Mouse (Mus musculus) MEL (cell line): ENCODE measurements around the gene Tmem82. TPM values are rescaled to one million over a fixed set of nuclear protein-coding genes. Genes with fewer than 3 reads are reported as not detected.

Experiments used
- DNase-seq: peaks from one replicate; pipeline ENCODE4 v3.0.0; 2011; ENCODE audit warnings: low read depth, low spot score
- H3K27ac ChIP-seq: 2 replicates; pipeline ENCODE4 v1.5.1; 2012; ENCODE audit warnings: low read depth, mild to moderate bottlenecking, control low read depth, low read length, moderate library complexity; ENCODE audit not compliant: control insufficient read depth
- H3K27me3 ChIP-seq, 2 experiments: fragments of 150-350 bp in 1 of 2; sonication (generic) in 1 of 2; 2 replicates each; pipeline ENCODE4 v1.6.1; 2012; ENCODE audit warnings: low read length in 2 of 2, mild to moderate bottlenecking in 2 of 2, improper control_type of control experiment in 1 of 2, moderate library complexity in 1 of 2; ENCODE audit not compliant: insufficient read depth in 2 of 2, control insufficient read depth in 1 of 2
- H3K36me3 ChIP-seq, 2 experiments: 2 replicates each; pipeline ENCODE4 v1.6.1; 2012 to 2014; ENCODE audit warnings: low read length in 2 of 2, improper control_type of control experiment in 1 of 2, inconsistent platforms in 1 of 2, mild to moderate bottlenecking in 1 of 2; ENCODE audit not compliant: insufficient read depth in 2 of 2, control insufficient read depth in 1 of 2
- H3K4me1 ChIP-seq, 2 experiments: fragments of 150-350 bp in 1 of 2; sonication (generic) in 1 of 2; 2 replicates each; pipeline ENCODE4 v1.6.1; 2012; ENCODE audit warnings: low read length in 2 of 2, improper control_type of control experiment in 1 of 2, mild to moderate bottlenecking in 1 of 2; ENCODE audit not compliant: insufficient read depth in 2 of 2, control insufficient read depth in 1 of 2
- H3K4me3 ChIP-seq, 2 experiments: fragments of 150-350 bp in 1 of 2; sonication (generic) in 1 of 2; 2 replicates each; pipeline ENCODE4 v1.5.1; 2012; ENCODE audit warnings: low read depth in 2 of 2, low read length in 2 of 2, mild to moderate bottlenecking in 2 of 2, moderate library complexity in 2 of 2, control low read depth in 1 of 2, improper control_type of control experiment in 1 of 2; ENCODE audit not compliant: control insufficient read depth in 1 of 2, insufficient read depth in 1 of 2
- H3K79me2 ChIP-seq: 2 replicates; pipeline ENCODE4 v1.6.1; 2012; ENCODE audit warnings: mild to moderate bottlenecking, low read length, moderate library complexity; ENCODE audit not compliant: control insufficient read depth, poor library complexity, insufficient read depth
- H3K9ac ChIP-seq: 2 replicates; pipeline ENCODE4 v1.6.1; 2012; ENCODE audit warnings: low read depth, mild to moderate bottlenecking, control low read depth, low read length, moderate library complexity; ENCODE audit not compliant: control insufficient read depth, poor library complexity, severe bottlenecking
- H3K9me3 ChIP-seq: fragments of 150-350 bp; sonication (generic); replicated peaks from 2 replicates; pipeline ENCODE4 v1.6.1; 2012; ENCODE audit warnings: mild to moderate bottlenecking, low read length, improper control_type of control experiment, moderate library complexity; ENCODE audit not compliant: insufficient read depth
- BHLHE40 ChIP-seq: IDR thresholded peaks from 2 replicates; pipeline ENCODE4 v1.6.1; 2012; ENCODE audit warnings: low read depth, mild to moderate bottlenecking, inconsistent platforms, low read length, improper control_type of control experiment, borderline replicate concordance
- CHD1 ChIP-seq: IDR thresholded peaks from 2 replicates; pipeline ENCODE4 v1.6.1; 2012; ENCODE audit warnings: low read depth, mild to moderate bottlenecking, inconsistent platforms, low read length, improper control_type of control experiment
- CHD2 ChIP-seq: IDR thresholded peaks from 2 replicates; pipeline ENCODE4 v1.6.1; 2011; ENCODE audit warnings: low read length, improper control_type of control experiment
- CTCF ChIP-seq, 3 experiments: IDR thresholded peaks in 2 of 3; conservative IDR thresholded peaks in 1 of 3; 2 replicates each; pipeline ENCODE4 v1.5.1; 2011 to 2012; ENCODE audit warnings: low read length in 3 of 3, low read depth in 2 of 3, mild to moderate bottlenecking in 2 of 3, improper control_type of control experiment in 1 of 3, inconsistent platforms in 1 of 3, mixed read lengths in 1 of 3, moderate library complexity in 1 of 3; ENCODE audit not compliant: control insufficient read depth in 1 of 3, insufficient read depth in 1 of 3, poor library complexity in 1 of 3, severe bottlenecking in 1 of 3
- E2F4 ChIP-seq: IDR thresholded peaks from 2 replicates; pipeline ENCODE4 v1.6.1; 2011; ENCODE audit warnings: low read depth, low read length, improper control_type of control experiment, borderline replicate concordance
- ELF1 ChIP-seq: IDR thresholded peaks from 2 replicates; pipeline ENCODE4 v1.6.1; 2014; ENCODE audit warnings: low read depth, mild to moderate bottlenecking, inconsistent platforms, low read length, improper control_type of control experiment, moderate library complexity
- EP300 ChIP-seq, 2 experiments: IDR thresholded peaks; 2 replicates each; pipeline ENCODE4 v1.6.1; 2011; ENCODE audit warnings: improper control_type of control experiment in 2 of 2, low read length in 2 of 2, low read depth in 1 of 2, mild to moderate bottlenecking in 1 of 2
- ETS1 ChIP-seq: IDR thresholded peaks from 2 replicates; pipeline ENCODE4 v1.6.1; 2012; ENCODE audit warnings: low read depth, mild to moderate bottlenecking, inconsistent platforms, low read length, improper control_type of control experiment, moderate library complexity
- GABPA ChIP-seq: IDR thresholded peaks from 2 replicates; pipeline ENCODE4 v1.6.1; 2012; ENCODE audit warnings: low read depth, mild to moderate bottlenecking, inconsistent platforms, low read length, improper control_type of control experiment, moderate library complexity
- GATA1 ChIP-seq: IDR thresholded peaks from 2 replicates; pipeline ENCODE4 v1.6.1; 2011; ENCODE audit warnings: low read depth, low read length, improper control_type of control experiment
- HCFC1 ChIP-seq: IDR thresholded peaks from 2 replicates; pipeline ENCODE4 v1.6.1; 2012; ENCODE audit warnings: low read depth, mild to moderate bottlenecking, inconsistent platforms, low read length, improper control_type of control experiment, moderate library complexity
- JUND ChIP-seq: IDR thresholded peaks from 2 replicates; pipeline ENCODE4 v1.6.1; 2011; ENCODE audit warnings: low read depth, mild to moderate bottlenecking, improper control_type of control experiment, low read length
- KAT2A ChIP-seq: conservative IDR thresholded peaks from 2 replicates; pipeline ENCODE4 v1.6.1; 2012; ENCODE audit warnings: low read depth, low read length, improper control_type of control experiment, inconsistent platforms
- MAFK ChIP-seq: IDR thresholded peaks from 2 replicates; pipeline ENCODE4 v1.6.1; 2011; ENCODE audit warnings: low read depth, mild to moderate bottlenecking, low read length, improper control_type of control experiment, borderline replicate concordance
- MAX ChIP-seq: IDR thresholded peaks from 2 replicates; pipeline ENCODE4 v1.6.1; 2011; ENCODE audit warnings: low read length, improper control_type of control experiment
- MXI1 ChIP-seq: IDR thresholded peaks from 2 replicates; pipeline ENCODE4 v1.6.1; 2011; ENCODE audit warnings: mild to moderate bottlenecking, low read depth, low read length, improper control_type of control experiment
- MYB ChIP-seq: IDR thresholded peaks from 2 replicates; pipeline ENCODE4 v1.6.1; 2011; ENCODE audit warnings: mild to moderate bottlenecking, low read depth, low read length, improper control_type of control experiment
- MYC ChIP-seq: IDR thresholded peaks from 2 replicates; pipeline ENCODE4 v1.6.1; 2011; ENCODE audit warnings: low read depth, mild to moderate bottlenecking, low read length, improper control_type of control experiment, moderate library complexity
- NELFE ChIP-seq: IDR thresholded peaks from 2 replicates; pipeline ENCODE4 v1.6.1; 2011; ENCODE audit warnings: low read depth, low read length, improper control_type of control experiment
- NRF1 ChIP-seq: IDR thresholded peaks from 2 replicates; pipeline ENCODE4 v1.6.1; 2014; ENCODE audit warnings: low read depth, mild to moderate bottlenecking, inconsistent platforms, low read length, improper control_type of control experiment, moderate library complexity; ENCODE audit not compliant: poor library complexity, insufficient read depth, severe bottlenecking
- POLR2A ChIP-seq, 2 experiments: IDR thresholded peaks; 2 replicates each; pipeline ENCODE4 v1.6.1; 2011 to 2012; ENCODE audit warnings: low read length in 2 of 2, mild to moderate bottlenecking in 2 of 2, control low read depth in 1 of 2, improper control_type of control experiment in 1 of 2, low read depth in 1 of 2, moderate library complexity in 1 of 2; ENCODE audit not compliant: control insufficient read depth in 1 of 2, insufficient read depth in 1 of 2, poor library complexity in 1 of 2
- POLR2AphosphoS2 ChIP-seq: IDR thresholded peaks from 2 replicates; pipeline ENCODE4 v1.6.1; 2011; ENCODE audit warnings: low read length, improper control_type of control experiment
- POLR2AphosphoS5 ChIP-seq: IDR thresholded peaks from 2 replicates; pipeline ENCODE4 v1.6.1; 2012; ENCODE audit warnings: low read depth, borderline replicate concordance, mild to moderate bottlenecking, inconsistent platforms, low read length, moderate library complexity, mixed read lengths
- RAD21 ChIP-seq: IDR thresholded peaks from 2 replicates; pipeline ENCODE4 v1.6.1; 2011; ENCODE audit warnings: mild to moderate bottlenecking, low read depth, low read length, improper control_type of control experiment
- RCOR1 ChIP-seq: IDR thresholded peaks from 2 replicates; pipeline ENCODE4 v1.6.1; 2012; ENCODE audit warnings: low read depth, mild to moderate bottlenecking, inconsistent platforms, low read length, improper control_type of control experiment
- SIN3A ChIP-seq: IDR thresholded peaks from 2 replicates; pipeline ENCODE4 v1.6.1; 2012; ENCODE audit warnings: low read length, improper control_type of control experiment, inconsistent platforms
- SMC3 ChIP-seq: IDR thresholded peaks from 2 replicates; pipeline ENCODE4 v1.6.1; 2011; ENCODE audit warnings: low read depth, low read length, improper control_type of control experiment
- TAL1 ChIP-seq: IDR thresholded peaks from 2 replicates; pipeline ENCODE4 v1.6.1; 2012; ENCODE audit warnings: mild to moderate bottlenecking, inconsistent platforms, low read length, moderate library complexity, mixed read lengths
- TBP ChIP-seq: IDR thresholded peaks from 2 replicates; pipeline ENCODE4 v1.8.0; 2011; ENCODE audit warnings: low read depth, low read length, improper control_type of control experiment
- TCF12 ChIP-seq: IDR thresholded peaks from 2 replicates; pipeline ENCODE4 v1.6.1; 2014; ENCODE audit warnings: low read depth, mild to moderate bottlenecking, inconsistent platforms, low read length, improper control_type of control experiment, moderate library complexity
- UBTF ChIP-seq: IDR thresholded peaks from 2 replicates; pipeline ENCODE4 v1.6.1; 2012; ENCODE audit warnings: low read depth, mild to moderate bottlenecking, inconsistent platforms, low read length, improper control_type of control experiment, moderate library complexity, borderline replicate concordance; ENCODE audit not compliant: insufficient read depth
- USF1 ChIP-seq: IDR thresholded peaks from 2 replicates; pipeline ENCODE4 v1.6.1; 2014; ENCODE audit warnings: low read depth, mild to moderate bottlenecking, inconsistent platforms, low read length, improper control_type of control experiment, moderate library complexity
- USF2 ChIP-seq, 2 experiments: IDR thresholded peaks; 2 replicates each; pipeline ENCODE4 v1.6.1; 2011 to 2012; ENCODE audit warnings: improper control_type of control experiment in 2 of 2, low read length in 2 of 2, borderline replicate concordance in 1 of 2, inconsistent platforms in 1 of 2, low read depth in 1 of 2, mild to moderate bottlenecking in 1 of 2; ENCODE audit not compliant: insufficient read depth in 1 of 2
- ZC3H11A ChIP-seq: IDR thresholded peaks from 2 replicates; pipeline ENCODE4 v1.6.1; 2012; ENCODE audit warnings: low read depth, mild to moderate bottlenecking, inconsistent platforms, low read length, improper control_type of control experiment
- ZKSCAN1 ChIP-seq: IDR thresholded peaks from 2 replicates; pipeline ENCODE4 v1.6.1; 2012; ENCODE audit warnings: low read depth, mild to moderate bottlenecking, inconsistent platforms, low read length, improper control_type of control experiment, moderate library complexity
- ZMIZ1 ChIP-seq: IDR thresholded peaks from 2 replicates; pipeline ENCODE4 v1.6.1; 2012; ENCODE audit warnings: low read depth, mild to moderate bottlenecking, inconsistent platforms, low read length, improper control_type of control experiment, moderate library complexity
- polyA plus RNA-seq, 2 experiments: library from polyadenylated mRNA; stranded (reverse) in 1 of 2; unstranded in 1 of 2; fragments of >175 nt in 1 of 2; fragments of >200 nt in 1 of 2; gene quantifications; 2 replicates each; pipeline versions ENCODE4 v1.2.1 to v1.2.4; 2012; ENCODE audit warnings: low replicate concordance in 2 of 2, low read depth in 1 of 2; ENCODE audit not compliant: insufficient read length in 2 of 2, insufficient read depth in 1 of 2, missing spikeins in 1 of 2
- total RNA-seq: library from RNA; depleted of rRNA; stranded (reverse); fragments of 300-350 nt; gene quantifications from 2 replicates; pipeline ENCODE4 v1.2.3, GENCODE M21; 2012; rRNA removed

The Tmem82 gene
- total RNA-seq (not detected in 2 replicates), polyA plus RNA-seq (under 1 TPM in 1 of 2 experiments, not detected in 1; 0.21 TPM)

GRCm38 (mm10) chr4:141618565-141619243 lies at the start of gene Tmem82:
Gene Tmem82, minus strand, starts transcription at chr4:141618633.
- Histone ChIP-seq H3K36me3 (0 out of 4 replicates have a peak, but pooled peaks cover 0 to 2% of the 10 kb centered on the region in 2 experiments), H3K27ac (peak within 1 kb of the TSS; percentile 11; the same call in 1 of the 2 replicates), H3K4me3 (peak within 1 kb of the TSS; percentile 72 to 79), H3K9me3 (no peaks in the 10 kb centered on the region), H3K4me1 (peaks cover 0 to 9% of the 10 kb centered on the region in 2 experiments; a peak in 2 of 4 replicates), H3K9ac (peak within 1 kb of the TSS; percentile 72), H3K79me2 (no peaks in the 10 kb centered on the region), H3K27me3 (no peaks in the 10 kb centered on the region)
- DNase-seq = peak; percentile 88
- TF ChIP-seq CHD2 (no peak), POLR2AphosphoS5 (no peak), NRF1 (no peak), USF2 (IDR thresholded peaks at IDR 0.05; ENCODE audit: borderline replicate concordance in 1 of 2, insufficient read depth in 1 of 2, low read depth in 1 of 2, low read length in 2 of 2) (no peak), NELFE (no peak), EP300 (IDR thresholded peaks at IDR 0.05; ENCODE audit: low read depth in 1 of 2, low read length in 2 of 2) (no peak), RAD21 (peak; percentile 76), TBP (no peak), GATA1 (no peak), MYB (no peak), BHLHE40 (no peak), E2F4 (no peak), MXI1 (0 out of 2 replicates have a peak, but pooled peaks have one; percentile 20), MYC (no peak), GABPA (no peak), ZC3H11A (peak; percentile 82), TAL1 (no peak), SMC3 (peak; percentile 79), ZMIZ1 (no peak), ETS1 (no peak; the same call in 1 of the 2 replicates), POLR2AphosphoS2 (no peak), ELF1 (no peak; the same call in 1 of the 2 replicates), POLR2A (IDR thresholded peaks at IDR 0.05; ENCODE audit: control insufficient read depth in 1 of 2, insufficient read depth in 1 of 2, low read depth in 1 of 2, low read length in 2 of 2, poor library complexity in 1 of 2) (no peak), KAT2A (no peak), UBTF (no peak), TCF12 (0 out of 2 replicates have a peak, but pooled peaks have one; percentile 19), MAFK (no peak), USF1 (no peak), MAX (no peak), ZKSCAN1 (no peak; the same call in 1 of the 2 replicates), RCOR1 (0 out of 2 replicates have a peak, but pooled peaks have one; percentile 26), CTCF (IDR thresholded peaks at IDR 0.05 in 2 of 3, conservative IDR thresholded peaks at IDR 0.05 in 1 of 3; ENCODE audit: control insufficient read depth in 1 of 3, insufficient read depth in 1 of 3, low read depth in 2 of 3, low read length in 3 of 3, poor library complexity in 1 of 3, severe bottlenecking in 1 of 3) (peak; percentile 29 to 94 (median 77); a peak in 5 of 6 replicates), SIN3A (peak; percentile 46; the same call in 1 of the 2 replicates), JUND (no peak), CHD1 (no peak), HCFC1 (peak; percentile 61; the same call in 1 of the 2 replicates)
